Mouse (Mus musculus) natural killer cell, adult 2 months (primary cell): Measurements from ENCODE around the gene Mcts1.

Source experiments
- DNase-seq, 2 experiments: peaks; one replicate each; pipeline ENCODE4 v3.0.0; 2022; ENCODE audit warnings: low spot score in 2 of 2

Mcts1 gene

GRCm38 (mm10) chrX:38600177-38600994 lies at the start of gene Mcts1:
TSS of gene Mcts1 (plus strand) at chrX:38600578.
- peak; percentile 72 to 76 for DNase-seq

DNA sequence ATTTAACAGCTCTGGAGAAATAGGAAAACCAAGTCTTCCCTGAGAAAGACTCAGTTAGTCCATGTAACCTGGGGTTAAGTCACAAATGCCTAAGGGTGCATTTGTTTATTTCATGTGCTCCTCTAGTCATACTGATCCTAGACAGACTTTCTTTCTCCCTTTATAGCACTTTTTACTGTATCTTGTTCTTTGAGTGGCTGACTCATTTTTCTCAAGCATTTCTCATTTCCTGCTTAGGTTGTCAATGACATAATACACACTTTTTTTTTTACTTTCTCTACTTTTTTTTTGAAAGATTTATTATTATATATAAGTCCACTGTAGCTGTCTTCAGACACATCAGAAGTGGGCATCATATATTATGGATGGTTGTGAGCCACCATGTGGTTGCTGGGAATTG lies 47.1 kb upstream of the Mcts1 start:
- DNase-seq = no peak

GRCm38 (mm10) chrX:38563941-38564541 lies 36.3 kb upstream of the Mcts1 start:
- peak; percentile 16 to 20 for DNase-seq

DNA sequence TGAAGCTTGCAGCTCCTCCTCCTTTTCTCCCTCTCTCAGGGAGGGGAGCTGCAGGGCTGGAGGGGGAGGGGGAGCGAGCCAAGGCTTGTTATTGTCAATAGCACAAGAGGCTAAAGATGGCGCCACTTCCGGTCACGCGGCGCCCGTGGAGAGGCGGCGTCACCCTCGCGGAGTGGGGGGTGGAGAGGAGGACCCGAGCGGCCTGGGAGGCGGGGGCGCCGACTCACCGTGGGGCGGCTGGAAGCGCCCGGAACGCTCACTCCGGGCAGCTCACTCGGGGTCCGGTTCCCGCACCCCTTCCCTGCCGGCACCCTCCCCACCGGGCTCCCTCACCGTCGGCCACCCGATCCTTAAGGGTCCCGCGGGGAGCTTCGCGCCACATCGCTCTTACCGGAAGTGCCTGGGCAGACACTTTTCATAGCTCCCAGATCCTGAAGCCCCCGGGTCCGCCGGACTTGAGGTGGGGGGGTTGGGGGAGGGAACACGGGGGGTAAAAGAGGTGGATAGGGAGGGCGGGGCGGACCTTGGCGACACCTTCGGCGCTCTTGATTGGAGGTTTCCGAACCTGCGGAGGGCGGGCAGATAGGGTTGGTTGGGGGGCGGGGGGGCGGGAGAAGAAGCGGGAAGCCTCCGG lies 35.7 kb upstream of the Mcts1 start:
- DNase-seq = peak; percentile 85 to 90

GRCm38 (mm10) chrX:38565176-38565542 lies 35.2 kb upstream of the Mcts1 start:
- DNase-seq = peak in 1 of 2 experiments; percentile 2

GRCm38 (mm10) chrX:38566521-38567205 lies 33.7 kb upstream of the Mcts1 start:
- DNase-seq = no peak

DNA sequence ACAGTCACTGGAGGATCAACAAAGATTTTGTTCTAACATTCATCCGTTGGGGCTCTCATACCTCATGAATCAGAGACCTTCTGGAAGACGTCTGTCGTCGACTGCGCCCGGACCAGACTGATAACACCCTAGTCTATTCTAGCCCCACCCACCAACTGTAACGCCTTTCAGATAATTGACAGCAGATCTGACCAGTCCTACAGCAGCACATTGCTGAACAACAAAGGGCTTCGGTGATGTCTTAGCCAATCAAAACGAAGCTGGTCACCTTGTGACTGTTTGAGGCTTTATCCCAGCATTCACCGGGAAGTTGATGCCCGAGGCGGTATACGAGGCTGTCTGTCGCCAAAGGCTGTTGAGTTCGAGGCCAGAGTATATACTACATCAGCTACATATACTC lies 24.3 kb upstream of the Mcts1 start, which contains the start of gene Cul4b:
Cul4b (minus strand) TSS at position 119 of the 400 bp plus-strand sequence.
- DNase-seq = no peak

- DNase-seq = no peak
These were observed 19.2 kb upstream of the Mcts1 start for GRCm38 (mm10) chrX:38581140-38581539.

DNA sequence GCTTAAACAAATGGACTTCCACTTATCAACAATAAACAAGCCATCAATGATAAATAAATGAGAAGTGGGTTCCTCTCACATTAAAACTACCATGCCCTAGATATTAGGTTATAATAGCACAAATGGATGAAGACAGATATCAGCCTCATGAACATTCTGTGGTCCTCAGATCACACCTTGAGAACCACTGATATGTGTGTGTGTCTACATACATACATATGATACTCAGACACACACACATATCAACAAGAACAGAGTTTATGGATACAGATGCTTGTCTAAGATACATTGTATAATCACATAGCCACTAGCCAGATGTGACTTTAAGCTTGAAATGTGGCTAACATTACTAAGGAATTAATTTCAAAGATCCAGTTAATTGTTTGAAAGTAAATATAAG lies 17.1 kb upstream of the Mcts1 start:
- DNase-seq = no peak

DNA sequence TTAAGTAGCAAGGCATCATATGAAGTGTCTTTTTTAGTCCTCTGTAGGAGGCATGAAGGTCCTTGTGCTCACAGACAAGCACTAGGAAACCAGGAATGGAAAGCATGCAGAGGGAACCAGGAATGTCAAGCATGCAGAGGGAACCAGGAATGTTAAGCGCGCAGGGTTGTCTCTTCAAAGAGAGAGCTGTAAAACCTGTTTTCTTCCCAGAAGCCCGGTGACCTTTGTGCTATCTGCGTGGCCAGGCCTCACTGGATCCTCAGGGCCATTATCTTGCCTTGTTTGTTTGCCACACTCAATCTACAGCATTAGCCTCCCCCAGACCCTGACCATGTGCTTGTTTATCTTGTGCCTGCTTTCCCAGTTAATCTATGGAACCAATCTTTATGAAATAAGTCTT lies 10.6 kb upstream of the Mcts1 start:
- DNase-seq = no peak

DNA sequence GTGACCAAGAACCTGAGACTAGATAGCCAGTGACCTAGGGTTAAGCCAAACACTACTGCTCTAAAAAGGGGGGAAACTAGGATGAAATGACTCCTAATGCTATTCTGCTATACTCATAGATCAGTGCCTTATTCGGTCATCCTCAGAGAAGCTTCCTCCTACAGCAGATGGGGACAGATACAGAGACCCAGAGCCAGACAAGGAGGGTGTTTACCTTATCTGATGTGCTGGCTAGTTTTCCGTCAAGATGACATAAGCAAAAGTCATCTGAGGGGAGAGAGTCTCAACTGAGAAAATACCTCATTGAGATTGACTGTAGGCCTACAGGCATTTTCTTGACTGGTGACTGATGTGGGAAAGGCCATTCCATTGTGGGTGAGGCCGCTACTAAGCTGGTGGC lies 8.6 kb upstream of the Mcts1 start:
- no peak for DNase-seq

- DNase-seq = no peak
These were observed 7.0 kb upstream of the Mcts1 start for GRCm38 (mm10) chrX:38593180-38593889.

GRCm38 (mm10) chrX:38600995-38601369 lies 604 bp downstream of the Mcts1 start:
- peak; percentile 32 to 35 for DNase-seq

DNA sequence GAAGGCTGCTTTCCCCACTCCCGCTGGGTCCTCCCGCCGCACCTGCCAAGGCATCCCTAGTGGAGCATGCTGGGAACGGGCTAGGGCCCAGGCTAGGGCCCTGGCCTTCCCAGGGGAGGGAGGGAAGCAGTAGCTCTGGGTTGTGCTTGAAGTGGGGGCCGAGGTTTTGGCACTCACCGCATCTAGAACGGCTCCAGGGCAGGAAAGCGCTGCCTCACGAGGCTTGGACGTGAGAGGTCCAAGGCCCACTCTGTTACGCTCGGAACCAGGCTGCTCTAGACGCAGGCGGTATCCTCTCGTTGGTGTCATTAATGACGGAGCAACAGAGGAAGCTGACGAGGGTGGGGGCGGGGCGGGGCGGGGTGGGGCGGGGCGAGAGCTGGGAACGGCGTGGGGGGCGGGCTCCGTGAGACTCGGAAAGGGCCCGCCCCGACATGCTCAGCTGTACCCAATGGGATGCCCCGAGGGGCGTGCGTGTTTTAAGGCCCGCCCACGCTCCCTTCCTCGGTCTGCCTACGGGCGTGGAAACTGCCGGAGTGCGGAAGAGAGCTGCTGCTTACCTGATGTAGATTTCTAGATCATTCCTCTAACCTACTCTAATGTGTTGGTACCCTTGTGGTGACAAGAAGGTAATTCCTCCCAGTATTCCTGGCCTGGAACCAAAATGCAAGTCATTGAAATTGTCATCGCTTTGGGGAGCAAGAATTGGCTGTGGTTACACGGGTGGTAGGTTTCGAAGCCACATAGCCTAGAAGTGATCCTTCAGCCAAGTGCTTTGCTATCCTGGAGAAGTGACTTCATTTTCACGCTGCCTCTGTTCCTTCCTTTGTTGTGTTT lies 34.6 kb downstream of the Mcts1 start, which contains the start of gene C1galt1c1:
C1galt1c1 (minus strand) TSS at position 287 of the 837 bp plus-strand sequence.
- peak; percentile 83 to 89 for DNase-seq

GRCm38 (mm10) chrX:38635638-38635931 lies 35.2 kb downstream of the Mcts1 start:
- DNase-seq = no peak

- DNase-seq = no peak
These were observed 41.1 kb downstream of the Mcts1 start for GRCm38 (mm10) chrX:38641435-38641834.

GRCm38 (mm10) chrX:38642183-38642582 lies 41.8 kb downstream of the Mcts1 start:
- no peak for DNase-seq

- no peak for DNase-seq
These were observed 50.1 kb downstream of the Mcts1 start for GRCm38 (mm10) chrX:38650404-38651039.

DNA sequence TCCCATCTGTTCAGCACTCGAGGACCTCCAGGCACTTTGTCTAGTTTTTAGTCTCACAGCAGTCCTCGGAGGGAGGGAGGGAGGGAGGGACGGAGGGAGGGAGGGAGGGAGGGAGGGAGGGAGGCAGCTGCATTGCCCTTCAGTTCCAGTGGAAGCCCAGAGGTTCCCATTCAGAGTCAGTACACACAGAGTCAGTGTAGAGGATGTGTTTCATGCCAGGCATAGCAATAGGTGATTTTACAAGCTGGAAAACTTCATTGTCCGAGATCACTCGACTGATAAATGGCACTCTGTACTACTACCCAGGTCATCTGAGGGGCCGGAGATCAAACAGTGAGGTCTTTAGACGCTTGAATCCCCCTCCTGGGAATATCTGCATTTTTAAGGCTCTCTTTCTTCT lies 50.8 kb downstream of the Mcts1 start:
- DNase-seq = no peak

- no peak for DNase-seq
These were observed 52.8 kb downstream of the Mcts1 start for GRCm38 (mm10) chrX:38653181-38653580.
